Mouse (Mus musculus): ENCODE data around the gene Man1a.

Gene Man1a

GRCm38 (mm10) chr10:54061159-54061558, 15.2 kb downstream of the Man1a start:
- no peak for DNase-seq (ENCODE audit: low read depth, low spot score)

DNA sequence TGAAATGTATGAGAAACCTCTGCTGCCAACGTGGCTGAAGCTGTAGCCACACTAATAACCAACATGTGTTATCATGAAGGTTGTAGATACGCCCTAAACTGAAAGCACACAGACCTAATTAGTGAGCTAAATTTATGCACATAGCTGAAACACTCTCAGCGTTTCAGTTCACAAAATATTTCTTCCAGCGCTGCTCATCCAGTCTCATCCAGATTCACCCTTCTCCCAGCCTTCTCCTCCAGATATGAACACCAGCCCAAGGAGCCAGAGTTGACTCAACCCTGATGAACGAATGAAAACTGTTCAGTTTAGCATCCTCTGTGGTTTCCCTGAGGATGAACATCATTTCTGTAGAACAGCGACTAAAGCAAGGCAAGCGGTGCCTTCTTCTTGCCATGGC, 15.8 kb downstream of the Man1a start:
- peak; percentile 46 for DNase-seq (ENCODE audit: low read depth, low spot score)

- peak; percentile 61 for DNase-seq (ENCODE audit: low read depth, low spot score)
These were observed 16.6 kb downstream of the Man1a start for GRCm38 (mm10) chr10:54059679-54060249.

DNA sequence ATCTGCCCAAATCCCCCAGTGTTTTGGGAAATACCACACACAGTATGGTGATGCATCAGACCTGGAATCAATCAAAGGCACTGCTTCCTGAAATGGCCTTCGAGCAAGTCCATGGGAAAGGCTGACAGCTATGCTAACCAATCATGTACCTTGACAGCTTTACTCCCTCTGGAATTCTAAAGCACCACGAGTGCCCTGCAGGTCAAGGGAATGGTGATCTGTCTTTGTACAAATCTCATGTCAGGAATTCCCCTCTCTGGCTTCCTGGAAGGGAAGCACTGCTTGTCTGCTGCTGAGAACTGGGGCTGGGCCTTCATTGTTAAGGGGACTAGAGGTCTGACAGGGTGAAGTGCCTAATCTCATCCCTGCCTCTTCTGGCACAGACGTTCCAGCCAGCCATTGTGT, 17.3 kb downstream of the Man1a start:
- no peak for DNase-seq (ENCODE audit: low read depth, low spot score)

DNA sequence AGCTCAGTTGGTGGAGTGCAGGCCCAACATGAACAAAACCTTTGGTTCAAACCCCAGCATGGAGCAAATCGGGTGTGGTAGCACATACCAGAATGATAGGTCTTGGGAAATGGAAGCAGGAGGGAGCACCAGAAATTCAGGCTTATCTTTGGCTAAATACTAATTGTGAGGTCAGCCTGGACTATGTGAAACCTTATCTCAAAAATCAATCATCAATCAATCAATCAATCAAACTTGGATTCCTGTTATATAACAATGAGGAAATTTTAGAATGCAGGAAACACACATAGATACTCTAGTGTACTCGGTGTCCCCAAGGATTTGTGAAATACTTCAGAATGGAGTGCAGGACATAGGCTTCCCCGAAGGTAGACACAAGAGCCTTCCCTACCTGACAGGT, 17.8 kb downstream of the Man1a start:
- DNase-seq (ENCODE audit: low read depth, low spot score) = no peak

GRCm38 (mm10) chr10:54054188-54054587, 22.2 kb downstream of the Man1a start:
- no peak for DNase-seq (ENCODE audit: low read depth, low spot score)

- DNase-seq (ENCODE audit: low read depth, low spot score) = no peak
These were observed 28.5 kb downstream of the Man1a start for GRCm38 (mm10) chr10:54047885-54048284.

DNA sequence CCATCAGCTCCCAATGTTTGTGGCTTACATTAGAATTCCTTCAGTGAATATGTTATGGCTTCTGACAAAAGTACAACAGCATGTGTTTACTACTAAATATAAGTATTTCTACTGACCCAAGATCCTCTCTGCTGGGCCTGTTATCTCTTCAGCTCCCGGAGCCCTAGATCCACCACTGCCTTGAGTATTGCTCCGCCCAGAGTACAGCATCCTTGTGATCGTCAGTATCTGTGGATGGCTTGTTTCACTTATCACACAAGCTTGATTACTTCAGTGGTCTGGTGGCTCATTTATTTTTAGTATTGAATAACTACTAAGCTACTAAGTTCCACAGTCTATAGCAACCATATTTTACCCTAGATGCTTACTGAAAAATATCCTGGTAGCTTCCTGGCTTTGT, 33.1 kb downstream of the Man1a start:
- DNase-seq (ENCODE audit: low read depth, low spot score) = no peak

- no peak for DNase-seq (ENCODE audit: low read depth, low spot score)
These were observed 34.1 kb downstream of the Man1a start for GRCm38 (mm10) chr10:54042212-54042840.

- DNase-seq (ENCODE audit: low read depth, low spot score) = peak; percentile 65
These were observed 35.9 kb downstream of the Man1a start for GRCm38 (mm10) chr10:54040261-54041165.

DNA sequence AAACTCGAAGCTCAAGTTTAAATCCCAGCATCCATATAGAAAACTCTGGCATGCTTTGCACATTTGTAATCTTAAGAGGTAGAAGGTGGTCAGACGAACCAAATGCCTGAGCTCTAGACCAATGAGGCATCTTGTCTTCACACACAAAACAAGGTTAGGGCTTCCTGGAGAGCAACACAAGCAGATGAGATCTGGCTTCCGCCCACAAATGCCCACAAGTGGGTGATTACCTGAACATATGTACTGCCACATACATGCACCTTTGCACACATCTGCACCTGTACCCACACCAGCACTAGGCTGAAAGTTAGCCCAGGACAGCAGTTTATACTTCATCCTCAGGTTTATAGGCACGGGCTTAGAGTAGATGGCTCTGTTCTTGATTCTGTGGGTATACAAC, 36.7 kb downstream of the Man1a start:
- DNase-seq (ENCODE audit: low read depth, low spot score) = no peak

- DNase-seq (ENCODE audit: low read depth, low spot score) = no peak
These were observed 37.7 kb downstream of the Man1a start for GRCm38 (mm10) chr10:54038734-54039133.

DNA sequence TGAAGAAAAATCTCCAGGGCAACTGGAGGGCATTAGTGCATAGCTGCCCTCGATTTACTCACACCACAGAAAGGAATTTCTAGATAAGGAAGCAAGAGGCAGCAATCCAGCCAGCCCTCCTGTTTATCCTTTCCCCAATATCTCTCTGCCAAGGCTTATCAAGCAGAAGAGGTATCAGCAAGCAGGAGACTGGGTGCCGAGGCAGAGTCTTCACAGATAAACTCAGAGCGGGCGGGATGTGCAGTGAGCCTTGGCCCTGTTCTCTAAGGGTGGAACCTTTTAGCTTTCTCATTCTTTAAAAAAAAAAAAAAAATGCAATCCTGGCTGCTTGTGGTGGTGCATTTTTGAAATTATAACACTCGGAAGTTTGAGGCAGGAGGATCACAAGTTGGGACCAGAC, 38.2 kb downstream of the Man1a start:
- DNase-seq (ENCODE audit: low read depth, low spot score) = no peak

- no peak for DNase-seq (ENCODE audit: low read depth, low spot score)
These were observed 38.9 kb downstream of the Man1a start for GRCm38 (mm10) chr10:54037348-54038010.

GRCm38 (mm10) chr10:54035586-54035985, 40.8 kb downstream of the Man1a start:
- peak; percentile 36 for DNase-seq (ENCODE audit: low read depth, low spot score)

GRCm38 (mm10) chr10:54034779-54035178, 41.6 kb downstream of the Man1a start:
- DNase-seq (ENCODE audit: low read depth, low spot score) = no peak

DNA sequence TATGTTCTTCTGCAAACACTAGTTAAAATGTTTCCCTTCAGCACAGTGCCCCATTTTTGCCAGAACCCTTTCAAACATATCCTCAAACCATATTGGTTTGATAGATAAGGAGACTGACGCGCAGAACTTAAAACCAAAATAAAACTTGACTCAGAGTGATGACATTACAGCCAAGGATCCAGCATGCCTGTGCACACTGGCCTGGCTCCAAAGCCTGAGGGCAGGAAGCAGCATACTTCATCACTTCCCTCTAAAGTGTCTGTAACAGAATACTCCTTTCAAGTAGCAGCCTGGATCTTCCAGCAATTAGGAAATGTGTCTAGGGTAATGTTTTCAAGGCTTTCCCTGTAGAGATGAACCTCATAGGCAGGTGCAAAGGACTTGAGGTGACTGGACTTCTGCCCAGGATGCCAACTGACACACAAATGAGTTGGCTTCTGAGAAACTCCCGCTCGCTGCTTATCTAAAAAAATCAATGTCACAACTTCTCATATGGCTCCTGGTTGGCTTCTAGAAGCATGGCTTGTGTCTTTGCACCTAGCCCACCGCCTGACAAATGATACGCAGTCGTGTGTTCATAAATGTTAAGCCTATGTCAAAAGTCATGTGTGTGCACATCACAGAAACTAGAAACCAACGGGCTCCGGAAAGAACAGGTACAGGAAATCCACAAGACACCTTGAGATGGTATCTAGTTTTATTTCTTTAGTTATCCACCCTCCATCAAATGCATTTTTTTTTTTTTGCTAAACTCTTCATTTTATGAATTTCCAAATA, 43.9 kb downstream of the Man1a start:
- DNase-seq (ENCODE audit: low read depth, low spot score) = no peak

DNA sequence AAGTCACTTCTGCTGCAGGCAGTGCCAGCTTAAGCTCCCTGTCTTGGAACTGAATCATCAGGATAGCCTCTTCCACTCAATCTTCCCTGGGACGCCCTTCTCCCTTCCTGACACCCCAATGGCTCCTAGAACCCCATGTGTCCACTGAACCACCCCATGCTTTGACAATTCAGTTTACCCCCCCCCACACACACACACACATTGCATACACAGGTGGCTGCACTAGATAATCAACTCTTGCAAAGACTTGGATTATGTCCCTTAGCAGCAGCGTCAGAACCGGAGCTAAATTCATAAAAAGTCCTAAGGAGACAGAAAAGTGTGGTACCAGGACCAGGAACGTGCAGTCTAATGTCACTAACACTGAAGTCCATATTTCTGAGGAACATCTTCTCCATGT, 47.5 kb downstream of the Man1a start:
- DNase-seq (ENCODE audit: low read depth, low spot score) = no peak

GRCm38 (mm10) chr10:54026738-54027427, 49.5 kb downstream of the Man1a start:
- DNase-seq (ENCODE audit: low read depth, low spot score) = no peak

- DNase-seq (ENCODE audit: low read depth, low spot score) = no peak
These were observed 50.3 kb downstream of the Man1a start for GRCm38 (mm10) chr10:54026101-54026500.

All from A20 (cell line).